Mouse (Mus musculus): Measurements from ENCODE around the gene Vps25. TPM values are rescaled to one million over a fixed set of nuclear protein-coding genes. Genes with fewer than 3 reads are reported as not detected.

Gene Vps25
- polyA plus RNA-seq, 1 experiment: 58.8 TPM

DNA sequence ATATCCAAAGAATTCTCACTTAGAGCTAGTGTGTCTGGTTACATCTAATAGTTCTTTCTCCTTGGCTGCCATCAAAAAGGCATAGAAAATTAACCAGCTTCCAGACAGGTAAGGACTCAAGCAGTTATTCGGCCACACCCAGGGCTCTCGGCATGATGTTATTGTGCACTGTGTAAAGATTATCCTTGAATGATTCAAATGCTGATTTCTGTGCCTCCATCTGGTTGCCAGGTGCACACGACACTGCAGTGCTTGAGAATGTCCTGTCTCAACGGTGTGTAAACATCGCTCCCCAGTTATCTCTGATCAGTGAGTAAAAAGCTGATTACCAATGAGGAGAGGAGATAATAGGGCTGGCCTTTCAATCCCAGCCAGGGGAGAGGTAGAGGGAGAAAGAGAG, 54.2 kb downstream of the Vps25 start:
- H3K4me1 ChIP-seq (ENCODE audit: control insufficient read depth, insufficient read depth, low read length): no peaks in the 10 kb centered on the region
- H3K27ac ChIP-seq (ENCODE audit: insufficient read depth, low read length): no peak overlapping the region
- TF ChIP-seq CTCF (IDR thresholded peaks at IDR 0.05; ENCODE audit: extremely low read depth, insufficient read depth, low read length): no peak
- TF ChIP-seq POLR2A (IDR thresholded peaks at IDR 0.05; ENCODE audit: extremely low read depth, insufficient read depth, low read length): no peak
- H3K4me3 ChIP-seq (ENCODE audit: insufficient read depth, low read length): no peak overlapping the region

Other genes starting within 250 kb of the Vps25 start
- 333 and 341 TPM in 2 replicates for gene Atp6v0a1, start 244.3 kb upstream of the Vps25 start, polyA plus RNA-seq (2012; rRNA removed)
- gene Naglu, start 183.7 kb upstream of the Vps25 start, polyA plus RNA-seq (2012; rRNA removed): 10.3 and 10.7 TPM in 2 replicates
- 0.21 and 0.42 TPM in 2 replicates for gene Hsd17b1, start 175.3 kb upstream of the Vps25 start, polyA plus RNA-seq (2012; rRNA removed)
- 34.4 and 35.4 TPM in 2 replicates for gene Coasy, start 171.1 kb upstream of the Vps25 start, polyA plus RNA-seq (2012; rRNA removed)
- gene Mlx, start 166.4 kb upstream of the Vps25 start, polyA plus RNA-seq (2012; rRNA removed): 46.9 and 53.1 TPM in 2 replicates
- gene Psmc3ip, start 158.3 kb upstream of the Vps25 start, polyA plus RNA-seq (2012; rRNA removed): 3.5 and 3.8 TPM in 2 replicates
- 63.2 and 65.7 TPM in 2 replicates for gene Retreg3, start 133.8 kb upstream of the Vps25 start, polyA plus RNA-seq (2012; rRNA removed)
- gene Tubg1, start 133.8 kb upstream of the Vps25 start, polyA plus RNA-seq (2012; rRNA removed): 15.2 and 15.3 TPM in 2 replicates
- gene Tubg2, start 97.8 kb upstream of the Vps25 start, polyA plus RNA-seq (2012; rRNA removed): 57.9 and 61.0 TPM in 2 replicates
- 89.5 and 92.4 TPM in 2 replicates for gene Cntnap1, start 83.2 kb upstream of the Vps25 start, polyA plus RNA-seq (2012; rRNA removed)
- gene Plekhh3, start 82.4 kb upstream of the Vps25 start, polyA plus RNA-seq (2012; rRNA removed): 15.1 and 15.8 TPM in 2 replicates
- gene Ccr10, start 78.3 kb upstream of the Vps25 start, polyA plus RNA-seq (2012; rRNA removed): 0.23 and 0.36 TPM in 2 replicates
- gene Ezh1, start 27.2 kb upstream of the Vps25 start, polyA plus RNA-seq (2012; rRNA removed): 51.9 and 53.2 TPM in 2 replicates
- 65.8 and 69.6 TPM in 2 replicates for gene Ramp2, start 7.7 kb upstream of the Vps25 start, polyA plus RNA-seq (2012; rRNA removed)
- 2.5 and 3.3 TPM in 2 replicates for gene Wnk4, start 6.9 kb downstream of the Vps25 start, polyA plus RNA-seq (2012; rRNA removed)
- gene Cntd1, start 25.3 kb downstream of the Vps25 start, polyA plus RNA-seq (2012; rRNA removed): 0.56 and 0.70 TPM in 2 replicates
- 150 and 156 TPM in 2 replicates for gene Coa3, start 25.4 kb downstream of the Vps25 start, polyA plus RNA-seq (2012; rRNA removed)
- 169 and 181 TPM in 2 replicates for gene Becn1, start 48.6 kb downstream of the Vps25 start, polyA plus RNA-seq (2012; rRNA removed)
- gene Psme3, start 62.5 kb downstream of the Vps25 start, polyA plus RNA-seq (2012; rRNA removed): 99.9 and 107 TPM in 2 replicates
- gene Aoc2, start 71.4 kb downstream of the Vps25 start, polyA plus RNA-seq (2012; rRNA removed): 3.7 and 4.0 TPM in 2 replicates
- gene Aoc3, start 76.9 kb downstream of the Vps25 start, polyA plus RNA-seq (2012; rRNA removed): 0.64 and 0.94 TPM in 2 replicates
- 0.06 TPM in 1 of 2 replicates, not detected in the other for gene G6pc, start 113.9 kb downstream of the Vps25 start, polyA plus RNA-seq (2012; rRNA removed)
- gene Aarsd1, start 163.9 kb downstream of the Vps25 start, polyA plus RNA-seq (2012; rRNA removed): 51.3 and 52.7 TPM in 2 replicates
- gene Gm27029, start 171.1 kb downstream of the Vps25 start, polyA plus RNA-seq (2012; rRNA removed): 4.4 and 4.7 TPM in 2 replicates
- gene Rundc1, start 171.4 kb downstream of the Vps25 start, polyA plus RNA-seq (2012; rRNA removed): 35.2 and 38.8 TPM in 2 replicates
- gene Ptges3l, start 171.6 kb downstream of the Vps25 start, polyA plus RNA-seq (2012; rRNA removed): 7.5 and 7.7 TPM in 2 replicates
- gene Rpl27, start 188.6 kb downstream of the Vps25 start, polyA plus RNA-seq (2012; rRNA removed): 397 and 424 TPM in 2 replicates
- 6.8 and 7.3 TPM in 2 replicates for gene Ifi35, start 194.7 kb downstream of the Vps25 start, polyA plus RNA-seq (2012; rRNA removed)
- gene Rnd2, start 211.3 kb downstream of the Vps25 start, polyA plus RNA-seq (2012; rRNA removed): 162 and 179 TPM in 2 replicates
- gene Vat1, start 212.5 kb downstream of the Vps25 start, polyA plus RNA-seq (2012; rRNA removed): 27.6 and 33.5 TPM in 2 replicates